Mouse (Mus musculus) kidney, adult 2 months (tissue): ENCODE measurements around the gene Mgat4e. TPM values are rescaled to one million over a fixed set of nuclear protein-coding genes. Genes with fewer than 3 reads are reported as not detected.

Experiments
- DNase-seq: peaks from one replicate; pipeline ENCODE4 v3.0.0; 2021
- H3K27ac ChIP-seq: fragments of 200-500 bp; 2 replicates; pipeline ENCODE4 v1.5.1; 2012; ENCODE audit warnings: low read depth, low read length, control low read depth, inconsistent platforms; ENCODE audit not compliant: insufficient read depth
- H3K27me3 ChIP-seq: fragments of 200-500 bp; replicated peaks from 2 replicates; pipeline ENCODE4 v1.6.1; 2012; ENCODE audit warnings: mild to moderate bottlenecking, moderate library complexity, low read length, inconsistent platforms; ENCODE audit not compliant: control insufficient read depth, insufficient read depth
- H3K36me3 ChIP-seq: fragments of 200-500 bp; 2 replicates; pipeline ENCODE4 v1.6.1; 2012; ENCODE audit warnings: mild to moderate bottlenecking, moderate library complexity, low read length, inconsistent platforms; ENCODE audit not compliant: control insufficient read depth, insufficient read depth
- H3K4me1 ChIP-seq: fragments of 200-500 bp; 2 replicates; pipeline ENCODE4 v1.6.1; 2011; ENCODE audit warnings: low read length; ENCODE audit not compliant: control insufficient read depth, insufficient read depth
- H3K4me3 ChIP-seq: fragments of 200-500 bp; 2 replicates; pipeline ENCODE4 v1.5.1; 2011; ENCODE audit warnings: mild to moderate bottlenecking, low read depth, low read length, control low read depth; ENCODE audit not compliant: insufficient read depth
- CTCF ChIP-seq: fragments of 200-500 bp; conservative IDR thresholded peaks from 2 replicates; pipeline ENCODE4 v1.5.1; 2011; ENCODE audit warnings: low read depth, mild to moderate bottlenecking, control low read depth, low read length, moderate library complexity, mixed read lengths; ENCODE audit not compliant: insufficient read depth, insufficient read length
- POLR2A ChIP-seq: fragments of 200-500 bp; IDR thresholded peaks from one replicate; pipeline ENCODE4 v1.6.1; 2011; ENCODE audit warnings: low read depth, low read length, control low read depth
- WGBS: fragments of 180-500 bp; shearing (Covaris S2); methylation state at CpG from one replicate; pipeline ENCODE4 v1.1.7; 2018; 5-methylcytosine and 5-hydroxymethylcytosine counted together
- polyA plus RNA-seq: library from polyadenylated mRNA; depleted of rRNA; stranded (reverse); fragments of >200 nt; gene quantifications from 2 replicates; pipeline ENCODE4 v1.2.3, GENCODE M21; 2012

The Mgat4e gene
- polyA plus RNA-seq, 1 experiment = 0.11 TPM

DNA sequence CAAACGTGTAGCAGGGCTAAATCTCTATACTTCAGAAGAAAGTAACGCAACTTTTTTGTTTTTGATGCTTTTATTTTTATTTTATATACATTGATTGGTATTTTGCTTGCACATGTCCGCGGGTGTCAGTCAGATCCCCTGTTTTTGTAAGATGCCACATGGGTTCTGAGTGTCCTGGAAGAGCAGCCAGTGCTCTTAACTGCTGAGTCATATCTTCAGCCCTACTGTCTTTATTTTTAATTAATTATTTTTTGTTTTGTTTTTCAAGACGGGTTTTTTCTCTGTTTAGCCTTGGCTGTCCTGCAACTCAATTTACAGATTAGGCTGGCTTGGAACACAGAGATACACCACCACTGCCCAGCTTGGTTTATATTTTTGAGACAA lies 24.4 kb upstream of the Mgat4e start:
- Histone ChIP-seq H3K27ac (no peak overlapping the region), H3K27me3 (no peaks in the 10 kb centered on the region), H3K4me1 (peaks cover 9% of the 10 kb centered on the region; the same call in 1 of the 2 replicates), H3K4me3 (no peak overlapping the region), H3K36me3 (no peaks in the 10 kb centered on the region)
- 64% methylated on average over 5 of the region's 5 CpGs for WGBS
- DNase-seq = no peak
- TF ChIP-seq POLR2A (no peak), CTCF (no peak)

DNA sequence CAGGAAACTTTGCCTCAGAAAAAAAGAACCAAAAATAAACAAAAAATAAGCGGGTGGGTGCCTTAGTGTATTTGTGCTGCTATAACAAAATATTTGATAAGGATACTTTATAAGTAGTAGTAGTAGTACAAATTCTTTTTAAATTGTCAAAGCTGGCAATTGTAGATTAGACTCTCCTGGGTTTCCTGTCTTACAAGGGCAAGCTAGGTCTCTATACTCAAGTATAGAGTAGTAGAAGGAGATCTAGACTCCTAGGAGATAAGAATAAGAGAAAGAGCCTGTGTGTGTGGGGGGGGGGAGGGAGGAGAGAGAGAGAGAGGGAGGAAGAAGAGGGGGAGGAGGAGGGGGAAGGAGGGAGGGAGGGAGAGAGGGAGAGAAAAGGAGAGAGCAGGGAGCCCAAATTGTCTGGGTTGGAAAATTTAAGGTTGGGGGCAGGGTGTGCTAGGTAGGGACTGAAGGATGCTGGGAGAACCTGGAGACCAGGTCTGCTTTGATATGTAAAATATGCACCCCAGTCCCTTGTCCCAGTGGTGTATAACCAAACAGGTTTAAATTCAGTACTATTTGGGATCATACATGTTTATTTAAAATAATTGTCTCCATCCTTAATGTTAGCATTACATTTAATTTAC lies 23.9 kb upstream of the Mgat4e start:
- DNase-seq = no peak
- WGBS = 77% methylated on average over 1 of the region's 1 CpGs
- Histone ChIP-seq H3K27me3 (no peaks in the 10 kb centered on the region), H3K4me1 (peaks cover 9% of the 10 kb centered on the region; the same call in 1 of the 2 replicates), H3K36me3 (no peaks in the 10 kb centered on the region), H3K4me3 (no peak overlapping the region), H3K27ac (no peak overlapping the region)
- no peak for TF ChIP-seq CTCF
- TF ChIP-seq POLR2A = no peak

GRCm38 (mm10) chr1:134570631-134571030 lies 21.1 kb upstream of the Mgat4e start:
- Histone ChIP-seq H3K4me1 (peaks cover 11% of the 10 kb centered on the region; the same call in 1 of the 2 replicates), H3K27ac (no peak overlapping the region), H3K4me3 (no peak overlapping the region), H3K27me3 (no peaks in the 10 kb centered on the region), H3K36me3 (no peaks in the 10 kb centered on the region)
- TF ChIP-seq POLR2A (no peak), CTCF (no peak)
- no peak for DNase-seq
- WGBS = 71% methylated on average over 3 of the region's 3 CpGs

GRCm38 (mm10) chr1:134570171-134570570 lies 20.7 kb upstream of the Mgat4e start:
- no peak for TF ChIP-seq POLR2A
- TF ChIP-seq CTCF = no peak
- H3K27me3 ChIP-seq = no peaks in the 10 kb centered on the region
- 88% methylated on average over 9 of the region's 9 CpGs for WGBS
- H3K4me3 ChIP-seq = no peak overlapping the region
- H3K36me3 ChIP-seq = no peaks in the 10 kb centered on the region
- H3K27ac ChIP-seq = no peak overlapping the region
- DNase-seq = no peak
- peaks cover 6% of the 10 kb centered on the region; the same call in 1 of the 2 replicates for H3K4me1 ChIP-seq

GRCm38 (mm10) chr1:134567511-134567910 lies 18.0 kb upstream of the Mgat4e start:
- 54% methylated on average over 1 of the region's 1 CpGs for WGBS
- H3K27ac ChIP-seq = no peak overlapping the region
- DNase-seq = no peak
- TF ChIP-seq POLR2A = no peak
- TF ChIP-seq CTCF = no peak
- no peak overlapping the region for H3K4me3 ChIP-seq
- H3K27me3 ChIP-seq = no peaks in the 10 kb centered on the region
- H3K36me3 ChIP-seq = no peaks in the 10 kb centered on the region
- peaks cover 6% of the 10 kb centered on the region; the same call in 1 of the 2 replicates for H3K4me1 ChIP-seq

DNA sequence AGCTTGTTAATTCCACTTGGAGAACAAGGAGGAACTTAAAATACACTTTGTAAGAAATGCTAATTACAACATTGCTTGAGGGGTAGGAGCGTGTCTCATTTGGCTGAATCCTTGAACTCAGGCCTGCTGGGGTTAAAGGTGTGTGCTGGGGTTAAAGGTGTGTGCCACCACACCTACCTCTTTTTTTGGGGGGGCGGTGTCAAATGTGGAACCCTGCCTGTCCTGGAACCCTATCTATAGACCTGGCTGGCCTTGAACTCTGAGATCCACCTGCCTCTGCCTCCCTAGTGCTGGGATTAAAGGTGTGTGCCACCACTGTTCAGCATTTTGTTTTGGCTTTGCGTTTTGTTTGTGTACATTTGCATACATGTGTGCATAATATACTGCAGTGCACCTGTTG lies 14.2 kb upstream of the Mgat4e start:
- no peak for TF ChIP-seq POLR2A
- no peak for TF ChIP-seq CTCF
- Histone ChIP-seq H3K27me3 (no peaks in the 10 kb centered on the region), H3K36me3 (no peaks in the 10 kb centered on the region), H3K27ac (no peak overlapping the region), H3K4me3 (no peak overlapping the region), H3K4me1 (peaks cover 3% of the 10 kb centered on the region; the same call in 1 of the 2 replicates)
- 86% methylated on average over 3 of the region's 3 CpGs for WGBS
- DNase-seq = no peak

DNA sequence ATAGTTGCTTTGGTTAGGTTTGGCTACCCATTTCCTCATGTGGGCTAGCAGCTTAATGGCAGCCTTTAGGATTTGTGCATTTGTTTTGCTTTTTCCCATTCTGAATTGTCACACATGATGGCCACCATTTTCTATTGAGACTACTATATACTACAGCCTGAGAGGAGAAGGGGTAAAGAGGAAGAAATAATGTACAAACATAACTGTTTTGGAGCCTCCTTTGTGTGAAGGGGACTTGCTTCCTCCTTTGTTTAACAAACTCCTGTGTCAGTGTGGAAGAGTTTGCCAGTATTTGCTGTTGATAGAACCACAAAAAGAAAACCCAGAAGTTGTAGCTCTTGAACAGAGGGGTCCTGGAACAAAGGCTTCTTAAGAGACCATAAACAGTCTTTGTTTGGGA lies 13.0 kb upstream of the Mgat4e start:
- Histone ChIP-seq H3K27ac (no peak overlapping the region), H3K4me1 (peaks cover 3% of the 10 kb centered on the region; the same call in 1 of the 2 replicates), H3K27me3 (no peaks in the 10 kb centered on the region), H3K4me3 (no peak overlapping the region), H3K36me3 (no peaks in the 10 kb centered on the region)
- TF ChIP-seq CTCF (no peak), POLR2A (no peak)
- DNase-seq = no peak
